ENCODE assay signal across 21 mouse cellular contexts in the genomic region with DNA sequence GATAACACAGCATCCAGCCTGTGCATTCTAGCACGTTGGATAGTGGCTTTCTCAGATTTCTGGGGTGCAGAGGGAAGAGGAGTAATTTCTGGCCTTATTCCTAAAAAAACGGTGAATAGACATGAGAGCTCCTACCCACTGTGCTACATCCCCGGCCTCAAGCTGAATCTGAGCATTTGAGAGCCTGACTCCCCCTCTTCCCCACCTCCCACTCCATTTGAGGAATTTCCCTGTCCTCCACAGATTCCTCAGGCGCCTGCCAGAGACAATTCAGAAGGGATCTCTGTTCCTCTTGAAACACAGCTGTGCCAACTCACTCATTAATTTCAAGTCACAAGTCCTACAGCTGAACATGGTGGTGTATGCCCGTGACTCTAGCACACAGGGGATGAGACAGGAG. TPM values are rescaled to one million over a fixed set of nuclear protein-coding genes. Genes with fewer than 3 reads are reported as not detected.
DNase-seq lines count a peak whose midpoint lies in the region; ATAC-seq lines count a peak whose summit lies in the region.
"Had no signal": no experiment of that assay in that cellular context is flagged by ENCODE, and none has a peak within 500 bp of the region (broad histone marks: within the 10 kb centered on the region; RNA-seq: fewer than 3 reads in every experiment).

No protein-coding gene starts in this region.

- 39% methylated on average over 5 of the region's 5 CpGs for WGBS in kidney, embryonic 16.5 days

- ATAC-seq in kidney, embryonic 16.5 days (ENCODE audit: low FRiP score, low TSS enrichment), result 0 out of 2 replicates have a peak, but pooled peaks have one; percentile 27
- no peak for ATAC-seq in megakaryocyte-erythroid progenitor cell, adult 5-6 weeks (replicated peaks; ENCODE audit: low FRiP score, low TSS enrichment, poor library complexity, severe bottlenecking)
- ATAC-seq: forebrain, embryonic 14.5 days had no signal

- DNase-seq in kidney, adult 9 months, result no peak
- DNase-seq in left cerebral cortex, adult 18-20 months (ENCODE audit: low spot score in 2 of 2), result peak; percentile 23 to 48
- DNase-seq in left cerebral cortex, adult 11 months (ENCODE audit: low spot score), result no peak
- peak; percentile 80 for DNase-seq in brain, adult 2 months (ENCODE audit: low read depth, low spot score)
- peak; percentile 28 to 31 for DNase-seq in left cerebral cortex, postnatal 36 days (ENCODE audit: low spot score in 2 of 2)
- DNase-seq: cerebellum, adult 8-10 months; heart, postnatal 14 days; kidney, postnatal 36 days; retina, postnatal 1 day; thymus, adult 2 months had no signal

- no peak overlapping the region for H3K4me2 ChIP-seq in kidney, embryonic 16.5 days (replicated peaks; ENCODE audit: low read depth, low read length)
- H3K4me2 ChIP-seq: embryonic facial prominence, embryonic 12.5 days; heart, embryonic 12.5 days; hindbrain, embryonic 12.5 days; lung, embryonic 15.5 days; midbrain, embryonic 11.5 days; stomach, embryonic 15.5 days had no signal

- no peak overlapping the region for H3K27ac ChIP-seq in kidney, embryonic 16.5 days (ENCODE audit: low read length)
- H3K27ac ChIP-seq: embryonic facial prominence, embryonic 12.5 days; hindbrain, embryonic 12.5 days; liver, embryonic 14.5 days; lung, embryonic 15.5 days; macrophage; stomach, embryonic 15.5 days had no signal

- no peaks in the 10 kb centered on the region for H3K9me3 ChIP-seq in kidney, embryonic 16.5 days (ENCODE audit: low read length)
- H3K9me3 ChIP-seq: embryonic facial prominence, embryonic 12.5 days; heart, embryonic 12.5 days; hindbrain, embryonic 12.5 days; lung, embryonic 15.5 days; stomach, embryonic 15.5 days had no signal

- no peak overlapping the region for H3K9ac ChIP-seq in kidney, embryonic 16.5 days (replicated peaks; ENCODE audit: low read length)
- H3K9ac ChIP-seq: embryonic facial prominence, embryonic 12.5 days; heart, embryonic 12.5 days; hindbrain, embryonic 12.5 days; liver, embryonic 14.5 days; lung, embryonic 15.5 days; stomach, embryonic 15.5 days had no signal

- H3K36me3 ChIP-seq in kidney, embryonic 16.5 days (ENCODE audit: insufficient read depth, low read length), result no peaks in the 10 kb centered on the region
- H3K36me3 ChIP-seq: embryonic facial prominence, embryonic 12.5 days; heart, embryonic 12.5 days; hindbrain, embryonic 12.5 days; lung, embryonic 15.5 days; stomach, embryonic 15.5 days had no signal

- intact Hi-C loops in left cerebral cortex, postnatal 36 days (cut with DNase I), result no loop called here

- no peaks in the 10 kb centered on the region for H3K4me1 ChIP-seq in kidney, embryonic 16.5 days (ENCODE audit: insufficient read depth, low read length)
- H3K4me1 ChIP-seq: embryonic facial prominence, embryonic 12.5 days; heart, embryonic 12.5 days; lung, embryonic 15.5 days; stomach, embryonic 15.5 days had no signal

- no peak overlapping the region for H3K4me3 ChIP-seq in kidney, embryonic 16.5 days (ENCODE audit: low read length)
- H3K4me3 ChIP-seq: embryonic facial prominence, embryonic 12.5 days; heart, embryonic 12.5 days; hindbrain, embryonic 12.5 days; lung, embryonic 15.5 days; stomach, embryonic 15.5 days had no signal

- no peaks in the 10 kb centered on the region for H3K27me3 ChIP-seq in kidney, embryonic 16.5 days (ENCODE audit: insufficient read depth, low read length)
- H3K27me3 ChIP-seq: embryonic facial prominence, embryonic 12.5 days; lung, embryonic 15.5 days; stomach, embryonic 15.5 days had no signal

RNA-seq across cellular contexts. Expression of gene Btrc, which starts 19.6 kb away (rescaled TPM):
- polyA plus RNA-seq in kidney, embryonic 16.5 days (2015; fragmentation: Nextera tagmentation; extraction: Ambion mirVana), result 53.7 and 54.3 TPM in 2 replicates
- 100 to 1,000 TPM; 108 to 117 TPM for total RNA-seq in left cerebral cortex, adult 18-20 months (2021)
- total RNA-seq in left cerebral cortex, postnatal 36 days (2021), result 100 to 1,000 TPM; 102 to 103 TPM
- 32.8 and 43.0 TPM in 2 replicates for total RNA-seq in megakaryocyte-erythroid progenitor cell, adult 5-6 weeks (2014; fragmentation: Nextera tagmentation)
- 14.2 and 28.2 TPM in 2 replicates for total RNA-seq in megakaryocyte-erythroid progenitor cell, adult 5-6 weeks (2017)

Comparison
In these comparisons a context has a peak if more than half of its experiments do, and no peak if none do; other contexts are left out.
1. DNase-seq: peak in left cerebral cortex, adult 18-20 months (2 of 2), brain, adult 2 months (single experiment) and left cerebral cortex, postnatal 36 days (2 of 2); none in kidney, adult 9 months (single experiment) and left cerebral cortex, adult 11 months (single experiment).